Mouse (Mus musculus): Measurements from ENCODE around the gene Hspg2. TPM values are rescaled to one million over a fixed set of nuclear protein-coding genes. Genes with fewer than 3 reads are reported as not detected.

Hspg2 gene
- polyA plus RNA-seq, 1 experiment from 2014 or later, result 31.3 TPM

- ATAC-seq (replicated peaks; ENCODE audit: low FRiP score, low read depth), result peak; percentile 22
- 33% methylated on average over 5 of the region's 5 CpGs for WGBS
- no peak for TF ChIP-seq CTCF (IDR thresholded peaks at IDR 0.05; ENCODE audit: low read depth)
- Histone ChIP-seq H3K36me3 (ENCODE audit: insufficient read depth, low read length) (no peaks in the 10 kb centered on the region), H3K9me3 (replicated peaks; ENCODE audit: low read length) (no peaks in the 10 kb centered on the region), H3K4me1 (replicated peaks; ENCODE audit: insufficient read depth, low read length) (peaks cover 57% of the 10 kb centered on the region), H3K4me2 (ENCODE audit: low read length) (no peak overlapping the region), H3K27ac (peak overlapping the region; percentile 91), H3K27me3 (ENCODE audit: insufficient read depth, low read length) (no peaks in the 10 kb centered on the region), H3K9ac (ENCODE audit: low read depth, low read length) (no peak overlapping the region), H3K4me3 (replicated peaks; ENCODE audit: low read depth, low read length) (no peak overlapping the region)
- peak; percentile 78 for DNase-seq (ENCODE audit: low spot score)
These were observed 28.8 kb downstream of the Hspg2 start for GRCm38 (mm10) chr4:137497367-137497766.

GRCm38 (mm10) chr4:137497892-137498722 is 29.5 kb downstream of the Hspg2 start:
- Histone ChIP-seq H3K27me3 (ENCODE audit: insufficient read depth, low read length) (no peaks in the 10 kb centered on the region), H3K27ac (peak overlapping the region; percentile 91), H3K36me3 (ENCODE audit: insufficient read depth, low read length) (0 out of 2 replicates have a peak, but pooled peaks cover 4% of the 10 kb centered on the region), H3K4me2 (ENCODE audit: low read length) (no peak overlapping the region), H3K4me1 (replicated peaks; ENCODE audit: insufficient read depth, low read length) (peaks cover 55% of the 10 kb centered on the region), H3K9me3 (replicated peaks; ENCODE audit: low read length) (no peaks in the 10 kb centered on the region), H3K4me3 (replicated peaks; ENCODE audit: low read depth, low read length) (no peak overlapping the region), H3K9ac (ENCODE audit: low read depth, low read length) (peak overlapping the region; percentile 19; the same call in 1 of the 2 replicates)
- peak; percentile 81 for DNase-seq (ENCODE audit: low spot score)
- no peak for TF ChIP-seq CTCF (IDR thresholded peaks at IDR 0.05; ENCODE audit: low read depth)
- WGBS, result 29% methylated on average over 9 of the region's 9 CpGs
- ATAC-seq (replicated peaks; ENCODE audit: low FRiP score, low read depth), result 0 out of 2 replicates have a peak, but pooled peaks have one; percentile 14

- 73% methylated on average over 9 of the region's 9 CpGs for WGBS
- peaks cover 55% of the 10 kb centered on the region for H3K4me1 ChIP-seq (replicated peaks; ENCODE audit: insufficient read depth, low read length)
These were observed 30.5 kb downstream of the Hspg2 start for GRCm38 (mm10) chr4:137498882-137499583.

GRCm38 (mm10) chr4:137500149-137500548 is 31.6 kb downstream of the Hspg2 start:
- DNase-seq (ENCODE audit: low spot score) (no peak), ATAC-seq (replicated peaks; ENCODE audit: low FRiP score, low read depth) (no peak)
- Histone ChIP-seq H3K36me3 (ENCODE audit: insufficient read depth, low read length) (0 out of 2 replicates have a peak, but pooled peaks cover 11% of the 10 kb centered on the region), H3K27ac (no peak overlapping the region), H3K27me3 (ENCODE audit: insufficient read depth, low read length) (no peaks in the 10 kb centered on the region), H3K9ac (ENCODE audit: low read depth, low read length) (no peak overlapping the region), H3K4me1 (replicated peaks; ENCODE audit: insufficient read depth, low read length) (peaks cover 45% of the 10 kb centered on the region), H3K9me3 (replicated peaks; ENCODE audit: low read length) (no peaks in the 10 kb centered on the region), H3K4me3 (replicated peaks; ENCODE audit: low read depth, low read length) (no peak overlapping the region), H3K4me2 (ENCODE audit: low read length) (no peak overlapping the region)
- TF ChIP-seq CTCF (IDR thresholded peaks at IDR 0.05; ENCODE audit: low read depth), result no peak
- WGBS, result 49% methylated on average over 12 of the region's 12 CpGs

More at GRCm38 (mm10) chr4:137498882-137499583, 30.5 kb downstream of the Hspg2 start:
- Histone ChIP-seq H3K27ac (peak overlapping the region; percentile 91), H3K9me3 (replicated peaks; ENCODE audit: low read length) (no peaks in the 10 kb centered on the region), H3K27me3 (ENCODE audit: insufficient read depth, low read length) (no peaks in the 10 kb centered on the region), H3K4me3 (replicated peaks; ENCODE audit: low read depth, low read length) (no peak overlapping the region), H3K4me2 (ENCODE audit: low read length) (no peak overlapping the region), H3K9ac (ENCODE audit: low read depth, low read length) (no peak overlapping the region), H3K36me3 (ENCODE audit: insufficient read depth, low read length) (0 out of 2 replicates have a peak, but pooled peaks cover 11% of the 10 kb centered on the region)
- TF ChIP-seq CTCF (IDR thresholded peaks at IDR 0.05; ENCODE audit: low read depth), result no peak
- no peak for DNase-seq (ENCODE audit: low spot score)
- no peak for ATAC-seq (replicated peaks; ENCODE audit: low FRiP score, low read depth)

GRCm38 (mm10) chr4:137500953-137501352 is 32.4 kb downstream of the Hspg2 start:
- Histone ChIP-seq H3K9me3 (replicated peaks; ENCODE audit: low read length) (no peaks in the 10 kb centered on the region), H3K27me3 (ENCODE audit: insufficient read depth, low read length) (no peaks in the 10 kb centered on the region), H3K4me1 (replicated peaks; ENCODE audit: insufficient read depth, low read length) (peaks cover 38% of the 10 kb centered on the region), H3K9ac (ENCODE audit: low read depth, low read length) (no peak overlapping the region), H3K4me2 (ENCODE audit: low read length) (no peak overlapping the region), H3K4me3 (replicated peaks; ENCODE audit: low read depth, low read length) (no peak overlapping the region), H3K36me3 (ENCODE audit: insufficient read depth, low read length) (0 out of 2 replicates have a peak, but pooled peaks cover 11% of the 10 kb centered on the region), H3K27ac (no peak overlapping the region)
- TF ChIP-seq CTCF (IDR thresholded peaks at IDR 0.05; ENCODE audit: low read depth), result no peak
- ATAC-seq (replicated peaks; ENCODE audit: low FRiP score, low read depth), result no peak
- WGBS, result 80% methylated on average over 5 of the region's 5 CpGs
- DNase-seq (ENCODE audit: low spot score), result no peak

- ATAC-seq (replicated peaks; ENCODE audit: low FRiP score, low read depth) (no peak), DNase-seq (ENCODE audit: low spot score) (no peak)
- no peak overlapping the region for H3K4me3 ChIP-seq (replicated peaks; ENCODE audit: low read depth, low read length)
- H3K36me3 ChIP-seq (ENCODE audit: insufficient read depth, low read length), result 0 out of 2 replicates have a peak, but pooled peaks cover 11% of the 10 kb centered on the region
- 84% methylated on average over 10 of the region's 10 CpGs for WGBS
- TF ChIP-seq CTCF (IDR thresholded peaks at IDR 0.05; ENCODE audit: low read depth), result no peak
- H3K4me2 ChIP-seq (ENCODE audit: low read length), result no peak overlapping the region
- no peaks in the 10 kb centered on the region for H3K9me3 ChIP-seq (replicated peaks; ENCODE audit: low read length)
- H3K4me1 ChIP-seq (replicated peaks; ENCODE audit: insufficient read depth, low read length), result peaks cover 32% of the 10 kb centered on the region
- no peaks in the 10 kb centered on the region for H3K27me3 ChIP-seq (ENCODE audit: insufficient read depth, low read length)
- no peak overlapping the region for H3K27ac ChIP-seq
- no peak overlapping the region for H3K9ac ChIP-seq (ENCODE audit: low read depth, low read length)
These were observed 33.6 kb downstream of the Hspg2 start for GRCm38 (mm10) chr4:137502183-137502582.
